Mouse (Mus musculus): ENCODE measurements around the gene Ptprcap. TPM values are rescaled to one million over a fixed set of nuclear protein-coding genes. Genes with fewer than 3 reads are reported as not detected.

Ptprcap gene
- polyA plus RNA-seq, 1 experiment from 2014 or later, result not detected

GRCm38 (mm10) chr19:4144550-4145498 lies 8.6 kb upstream of the Ptprcap start:
- H3K36me3 ChIP-seq, result peaks cover 1% of the 10 kb centered on the region; the same call in 1 of the 2 replicates
- 0 out of 2 replicates have a peak overlapping the region, but pooled peaks have one; percentile 14 for H3K27ac ChIP-seq (replicated peaks)
- H3K27me3 ChIP-seq (ENCODE audit: low read depth, poor library complexity, severe bottlenecking), result no peaks in the 10 kb centered on the region
- peaks cover 33% of the 10 kb centered on the region for H3K4me1 ChIP-seq
- H3K4me3 ChIP-seq, result no peak overlapping the region
- DNase-seq (ENCODE audit: low spot score), result no peak
- H3K9me3 ChIP-seq (replicated peaks), result peaks cover 6% of the 10 kb centered on the region; the same call in 1 of the 2 replicates
- 87% methylated on average over 16 of the region's 16 CpGs for WGBS

GRCm38 (mm10) chr19:4145936-4146335 lies 7.5 kb upstream of the Ptprcap start:
- peaks cover 6% of the 10 kb centered on the region; the same call in 1 of the 2 replicates for H3K9me3 ChIP-seq (replicated peaks)
- 87% methylated on average over 5 of the region's 5 CpGs for WGBS
- H3K4me3 ChIP-seq, result no peak overlapping the region
- DNase-seq (ENCODE audit: low spot score), result no peak
- peaks cover 12% of the 10 kb centered on the region for H3K36me3 ChIP-seq
- H3K27ac ChIP-seq (replicated peaks), result no peak overlapping the region
- H3K4me1 ChIP-seq, result peaks cover 34% of the 10 kb centered on the region
- no peaks in the 10 kb centered on the region for H3K27me3 ChIP-seq (ENCODE audit: low read depth, poor library complexity, severe bottlenecking)

GRCm38 (mm10) chr19:4146366-4147021 lies 6.9 kb upstream of the Ptprcap start:
- Histone ChIP-seq H3K27me3 (ENCODE audit: low read depth, poor library complexity, severe bottlenecking) (no peaks in the 10 kb centered on the region), H3K36me3 (peaks cover 18% of the 10 kb centered on the region), H3K9me3 (replicated peaks) (peaks cover 6% of the 10 kb centered on the region; the same call in 1 of the 2 replicates), H3K4me1 (peaks cover 34% of the 10 kb centered on the region), H3K27ac (replicated peaks) (no peak overlapping the region), H3K4me3 (no peak overlapping the region)
- DNase-seq (ENCODE audit: low spot score), result no peak
- WGBS, result 59% methylated on average over 12 of the region's 12 CpGs

GRCm38 (mm10) chr19:4147022-4147405 lies 6.4 kb upstream of the Ptprcap start:
- 47% methylated on average over 3 of the region's 3 CpGs for WGBS
- no peak for DNase-seq (ENCODE audit: low spot score)
- peaks cover 34% of the 10 kb centered on the region for H3K4me1 ChIP-seq
- no peaks in the 10 kb centered on the region for H3K27me3 ChIP-seq (ENCODE audit: low read depth, poor library complexity, severe bottlenecking)
- no peak overlapping the region for H3K4me3 ChIP-seq
- H3K9me3 ChIP-seq (replicated peaks), result peaks cover 6% of the 10 kb centered on the region; the same call in 1 of the 2 replicates
- H3K27ac ChIP-seq (replicated peaks), result no peak overlapping the region
- H3K36me3 ChIP-seq, result peaks cover 23% of the 10 kb centered on the region

- DNase-seq (ENCODE audit: low spot score), result no peak
- Histone ChIP-seq H3K27me3 (ENCODE audit: low read depth, poor library complexity, severe bottlenecking) (no peaks in the 10 kb centered on the region), H3K4me3 (peak overlapping the region; percentile 84), H3K9me3 (replicated peaks) (peaks cover 6% of the 10 kb centered on the region; the same call in 1 of the 2 replicates), H3K27ac (replicated peaks) (peak overlapping the region; percentile 87), H3K36me3 (peaks cover 31% of the 10 kb centered on the region), H3K4me1 (peaks cover 31% of the 10 kb centered on the region)
- 34% methylated on average over 9 of the region's 9 CpGs for WGBS
These were observed 5.5 kb upstream of the Ptprcap start for GRCm38 (mm10) chr19:4147782-4148490.

- under 1% methylated on average over 33 of the region's 33 CpGs for WGBS
- peak within 1 kb of the TSS; percentile 87 for H3K27ac ChIP-seq (replicated peaks)
- H3K9me3 ChIP-seq (replicated peaks), result peaks cover 6% of the 10 kb centered on the region; the same call in 1 of the 2 replicates
- H3K27me3 ChIP-seq (ENCODE audit: low read depth, poor library complexity, severe bottlenecking), result no peaks in the 10 kb centered on the region
- H3K36me3 ChIP-seq, result peaks cover 37% of the 10 kb centered on the region
- peak within 1 kb of the TSS; percentile 84 for H3K4me3 ChIP-seq
- H3K4me1 ChIP-seq, result peaks cover 31% of the 10 kb centered on the region
- peak; percentile 95 for DNase-seq (ENCODE audit: low spot score)
These were observed 5.0 kb upstream of the Ptprcap start, which contains the start of gene Coro1b for GRCm38 (mm10) chr19:4148491-4148806. Coro1b (plus strand) TSS chr19:4148619.

- no peaks in the 10 kb centered on the region for H3K27me3 ChIP-seq (ENCODE audit: low read depth, poor library complexity, severe bottlenecking)
- H3K36me3 ChIP-seq, result peaks cover 40% of the 10 kb centered on the region
- peak overlapping the region; percentile 84 for H3K4me3 ChIP-seq
- H3K27ac ChIP-seq (replicated peaks), result peak overlapping the region; percentile 87
- H3K4me1 ChIP-seq, result peaks cover 31% of the 10 kb centered on the region
- 11% methylated on average over 8 of the region's 8 CpGs for WGBS
- no peak for DNase-seq (ENCODE audit: low spot score)
- H3K9me3 ChIP-seq (replicated peaks), result peaks cover 6% of the 10 kb centered on the region; the same call in 1 of the 2 replicates
These were observed 4.6 kb upstream of the Ptprcap start for GRCm38 (mm10) chr19:4148819-4149218.

- H3K4me3 ChIP-seq, result peak overlapping the region; percentile 84
- 91% methylated on average over 11 of the region's 11 CpGs for WGBS
- peaks cover 6% of the 10 kb centered on the region; the same call in 1 of the 2 replicates for H3K9me3 ChIP-seq (replicated peaks)
- DNase-seq (ENCODE audit: low spot score), result no peak
- H3K36me3 ChIP-seq, result peaks cover 44% of the 10 kb centered on the region
- H3K27ac ChIP-seq (replicated peaks), result peak overlapping the region; percentile 87
- peaks cover 31% of the 10 kb centered on the region for H3K4me1 ChIP-seq
- H3K27me3 ChIP-seq (ENCODE audit: low read depth, poor library complexity, severe bottlenecking), result no peaks in the 10 kb centered on the region
These were observed 4.1 kb upstream of the Ptprcap start for GRCm38 (mm10) chr19:4149283-4149682.

- H3K27me3 ChIP-seq (ENCODE audit: low read depth, poor library complexity, severe bottlenecking), result no peaks in the 10 kb centered on the region
- H3K36me3 ChIP-seq, result peaks cover 44% of the 10 kb centered on the region
- WGBS, result 90% methylated on average over 17 of the region's 17 CpGs
- peak overlapping the region; percentile 84 for H3K4me3 ChIP-seq
- peaks cover 6% of the 10 kb centered on the region; the same call in 1 of the 2 replicates for H3K9me3 ChIP-seq (replicated peaks)
- no peak for DNase-seq (ENCODE audit: low spot score)
- no peak overlapping the region for H3K27ac ChIP-seq (replicated peaks)
- H3K4me1 ChIP-seq, result peaks cover 33% of the 10 kb centered on the region
These were observed 3.5 kb upstream of the Ptprcap start for GRCm38 (mm10) chr19:4149764-4150461.

GRCm38 (mm10) chr19:4150567-4151487 lies 2.6 kb upstream of the Ptprcap start:
- H3K4me1 ChIP-seq, result peaks cover 36% of the 10 kb centered on the region
- no peaks in the 10 kb centered on the region for H3K27me3 ChIP-seq (ENCODE audit: low read depth, poor library complexity, severe bottlenecking)
- peaks cover 49% of the 10 kb centered on the region for H3K36me3 ChIP-seq
- WGBS, result 89% methylated on average over 22 of the region's 22 CpGs
- no peak overlapping the region for H3K27ac ChIP-seq (replicated peaks)
- peaks cover 4% of the 10 kb centered on the region; the same call in 1 of the 2 replicates for H3K9me3 ChIP-seq (replicated peaks)
- no peak for DNase-seq (ENCODE audit: low spot score)
- peak overlapping the region; percentile 14; the same call in 1 of the 2 replicates for H3K4me3 ChIP-seq

- H3K4me3 ChIP-seq, result no peak overlapping the region
- no peaks in the 10 kb centered on the region for H3K27me3 ChIP-seq (ENCODE audit: low read depth, poor library complexity, severe bottlenecking)
- H3K27ac ChIP-seq (replicated peaks), result no peak overlapping the region
- peaks cover 42% of the 10 kb centered on the region for H3K4me1 ChIP-seq
- H3K9me3 ChIP-seq (replicated peaks), result no peaks in the 10 kb centered on the region
- 79% methylated on average over 5 of the region's 5 CpGs for WGBS
- no peak for DNase-seq (ENCODE audit: low spot score)
- H3K36me3 ChIP-seq, result peaks cover 55% of the 10 kb centered on the region
These were observed 1.9 kb upstream of the Ptprcap start for GRCm38 (mm10) chr19:4151488-4151860.

Measured in midbrain, embryonic 10.5 days (tissue).